Mouse (Mus musculus) midbrain, embryonic 10.5 days (tissue): ENCODE measurements at regions not wholly inside any gene's neighbourhood (a gene's known extent, or its start where the extent isn't known, plus 50 kb on each side); places are given as distances from the start of the nearest gene placed in this dataset.

ENCODE experiments used
- DNase-seq: peaks from one replicate; pipeline ENCODE4 v3.0.0-alpha.2; 2017; ENCODE audit warnings: low spot score
- H3K27ac ChIP-seq: fragments of 300-500 bp; sonication (generic); replicated peaks from 2 replicates; pipeline ENCODE4 v1.5.1; 2016; ENCODE audit warnings: mild to moderate bottlenecking
- H3K27me3 ChIP-seq: fragments of 300-500 bp; sonication (generic); 2 replicates; pipeline ENCODE4 v1.6.1; 2016; ENCODE audit warnings: low read depth, mild to moderate bottlenecking; ENCODE audit not compliant: poor library complexity, severe bottlenecking
- H3K36me3 ChIP-seq: fragments of 300-500 bp; sonication (generic); 2 replicates; pipeline ENCODE4 v1.6.1; 2016; ENCODE audit warnings: mild to moderate bottlenecking, moderate library complexity
- H3K4me1 ChIP-seq: fragments of 300-500 bp; sonication (generic); 2 replicates; pipeline ENCODE4 v1.6.1; 2016
- H3K4me3 ChIP-seq: fragments of 300-500 bp; sonication (generic); 2 replicates; pipeline ENCODE4 v1.5.1; 2016; ENCODE audit warnings: mild to moderate bottlenecking, moderate library complexity
- H3K9me3 ChIP-seq: fragments of 300-500 bp; sonication (generic); replicated peaks from 2 replicates; pipeline ENCODE4 v1.6.1; 2016; ENCODE audit warnings: mild to moderate bottlenecking
- WGBS: fragments of 180-500 bp; shearing (Covaris S2); methylation state at CpG from one replicate; pipeline ENCODE4 v1.1.7; 2016; 5-methylcytosine and 5-hydroxymethylcytosine counted together

GRCm38 (mm10) chr19:23066726-23067125, 74.3 kb upstream of the Klf9 start:
- 92% methylated on average over 2 of the region's 2 CpGs for WGBS
- H3K4me3 ChIP-seq = no peak overlapping the region
- no peaks in the 10 kb centered on the region for H3K36me3 ChIP-seq
- no peaks in the 10 kb centered on the region for H3K27me3 ChIP-seq
- no peak for DNase-seq
- no peak overlapping the region for H3K27ac ChIP-seq
- no peaks in the 10 kb centered on the region for H3K4me1 ChIP-seq
- H3K9me3 ChIP-seq = no peaks in the 10 kb centered on the region

DNA sequence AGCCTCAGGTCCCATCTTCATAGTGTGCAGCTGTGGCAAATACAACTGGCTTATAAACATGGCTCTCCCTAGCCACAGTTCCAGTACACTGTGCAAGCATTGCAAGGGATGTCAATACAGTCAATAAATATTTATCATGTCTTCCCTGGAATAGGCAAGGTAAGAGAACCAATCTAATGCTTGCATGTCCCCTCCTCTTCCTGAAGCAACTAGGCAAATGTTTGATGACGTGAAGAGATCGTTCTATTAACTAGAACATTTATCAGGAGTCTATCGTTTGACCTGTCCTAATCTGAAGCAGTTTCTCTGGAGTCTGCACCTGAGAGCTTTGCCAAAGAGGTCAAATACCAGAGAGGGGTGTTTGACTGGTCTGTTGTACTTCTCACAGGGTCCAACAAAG, 72.4 kb upstream of the Klf9 start:
- Histone ChIP-seq H3K36me3 (no peaks in the 10 kb centered on the region), H3K27ac (no peak overlapping the region), H3K27me3 (no peaks in the 10 kb centered on the region), H3K4me1 (no peaks in the 10 kb centered on the region), H3K4me3 (no peak overlapping the region), H3K9me3 (no peaks in the 10 kb centered on the region)
- no peak for DNase-seq
- WGBS = 93% methylated on average over 3 of the region's 3 CpGs

- Histone ChIP-seq H3K27ac (no peak overlapping the region), H3K9me3 (no peaks in the 10 kb centered on the region), H3K4me1 (no peaks in the 10 kb centered on the region), H3K4me3 (no peak overlapping the region), H3K27me3 (no peaks in the 10 kb centered on the region), H3K36me3 (no peaks in the 10 kb centered on the region)
- DNase-seq = no peak
- 92% methylated on average over 1 of the region's 1 CpGs for WGBS
Measured at GRCm38 (mm10) chr19:23069656-23070055, 71.4 kb upstream of the Klf9 start.

GRCm38 (mm10) chr19:23071000-23071399, 70.0 kb upstream of the Klf9 start:
- no peak overlapping the region for H3K27ac ChIP-seq
- no peak for DNase-seq
- H3K36me3 ChIP-seq = no peaks in the 10 kb centered on the region
- 78% methylated on average over 1 of the region's 1 CpGs for WGBS
- no peaks in the 10 kb centered on the region for H3K27me3 ChIP-seq
- no peaks in the 10 kb centered on the region; the same call in 1 of the 2 replicates for H3K4me1 ChIP-seq
- H3K9me3 ChIP-seq = no peaks in the 10 kb centered on the region
- no peak overlapping the region for H3K4me3 ChIP-seq

- Histone ChIP-seq H3K4me3 (no peak overlapping the region), H3K27ac (no peak overlapping the region), H3K27me3 (no peaks in the 10 kb centered on the region), H3K4me1 (no peaks in the 10 kb centered on the region; the same call in 1 of the 2 replicates), H3K36me3 (no peaks in the 10 kb centered on the region), H3K9me3 (no peaks in the 10 kb centered on the region)
- DNase-seq = no peak
- 82% methylated on average over 14 of the region's 14 CpGs for WGBS
Measured at GRCm38 (mm10) chr19:23074602-23075570, 66.1 kb upstream of the Klf9 start.

- no peaks in the 10 kb centered on the region; the same call in 1 of the 2 replicates for H3K4me1 ChIP-seq
- WGBS = 40% methylated on average over 5 of the region's 5 CpGs
Measured at GRCm38 (mm10) chr19:23075790-23076189, 65.2 kb upstream of the Klf9 start.

GRCm38 (mm10) chr19:23085173-23085660, 55.8 kb upstream of the Klf9 start:
- Histone ChIP-seq H3K4me1 (no peaks in the 10 kb centered on the region), H3K4me3 (no peak overlapping the region), H3K27me3 (no peaks in the 10 kb centered on the region), H3K27ac (no peak overlapping the region), H3K9me3 (no peaks in the 10 kb centered on the region), H3K36me3 (no peaks in the 10 kb centered on the region)
- DNase-seq = no peak
- WGBS = 83% methylated on average over 7 of the region's 7 CpGs

More at GRCm38 (mm10) chr19:23075790-23076189, 65.2 kb upstream of the Klf9 start:
- H3K27ac ChIP-seq = no peak overlapping the region
- H3K36me3 ChIP-seq = no peaks in the 10 kb centered on the region
- no peak overlapping the region for H3K4me3 ChIP-seq
- no peak for DNase-seq
- H3K9me3 ChIP-seq = no peaks in the 10 kb centered on the region
- H3K27me3 ChIP-seq = no peaks in the 10 kb centered on the region

DNA sequence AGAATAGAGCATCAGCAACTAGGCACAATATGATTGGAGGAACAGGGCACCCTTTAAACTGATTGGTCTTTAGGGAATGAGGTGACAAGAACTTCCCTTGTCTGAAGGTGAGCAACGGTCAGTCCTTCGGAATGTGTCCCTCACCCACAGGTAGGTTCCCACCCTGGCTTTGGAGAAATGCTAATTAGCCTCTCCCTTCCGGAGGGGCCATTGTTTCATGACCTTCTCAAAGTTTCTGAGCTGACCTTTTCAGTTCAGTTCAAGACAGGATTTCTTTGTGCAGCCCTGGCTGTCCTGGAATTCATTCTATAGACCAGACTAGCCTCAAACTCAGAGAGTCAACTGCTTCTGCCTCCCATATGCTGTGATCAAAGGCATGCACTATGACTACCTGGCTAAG, 53.5 kb upstream of the Klf9 start:
- H3K36me3 ChIP-seq = no peaks in the 10 kb centered on the region
- WGBS = 88% methylated on average over 3 of the region's 3 CpGs
- no peaks in the 10 kb centered on the region for H3K9me3 ChIP-seq
- H3K4me3 ChIP-seq = no peak overlapping the region
- DNase-seq = no peak
- H3K27me3 ChIP-seq = no peaks in the 10 kb centered on the region
- no peak overlapping the region for H3K27ac ChIP-seq
- no peaks in the 10 kb centered on the region for H3K4me1 ChIP-seq

DNA sequence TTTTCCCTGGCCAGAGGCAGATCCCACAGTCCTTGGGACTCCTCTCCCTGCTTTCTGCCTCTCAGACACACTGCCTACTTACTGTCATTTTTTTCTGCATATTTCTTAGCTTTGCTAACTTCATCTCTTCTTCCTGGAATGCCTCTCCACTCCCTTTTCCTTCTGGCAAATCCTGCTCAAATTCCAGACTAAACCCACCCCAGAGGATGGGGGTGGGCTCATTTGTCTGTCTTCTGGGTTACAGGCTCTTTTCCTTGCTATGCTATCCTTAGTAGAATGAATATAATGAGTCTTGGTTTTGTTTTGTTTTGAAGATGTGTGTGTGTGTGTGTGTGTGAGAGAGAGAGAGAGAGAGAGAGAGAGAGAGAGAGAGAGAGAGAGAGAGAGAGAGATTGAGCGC, 51.9 kb upstream of the Klf9 start:
- Histone ChIP-seq H3K4me1 (no peaks in the 10 kb centered on the region), H3K9me3 (no peaks in the 10 kb centered on the region), H3K27me3 (no peaks in the 10 kb centered on the region), H3K4me3 (no peak overlapping the region), H3K36me3 (no peaks in the 10 kb centered on the region), H3K27ac (no peak overlapping the region)
- 93% methylated on average over 1 of the region's 1 CpGs for WGBS
- no peak for DNase-seq

DNA sequence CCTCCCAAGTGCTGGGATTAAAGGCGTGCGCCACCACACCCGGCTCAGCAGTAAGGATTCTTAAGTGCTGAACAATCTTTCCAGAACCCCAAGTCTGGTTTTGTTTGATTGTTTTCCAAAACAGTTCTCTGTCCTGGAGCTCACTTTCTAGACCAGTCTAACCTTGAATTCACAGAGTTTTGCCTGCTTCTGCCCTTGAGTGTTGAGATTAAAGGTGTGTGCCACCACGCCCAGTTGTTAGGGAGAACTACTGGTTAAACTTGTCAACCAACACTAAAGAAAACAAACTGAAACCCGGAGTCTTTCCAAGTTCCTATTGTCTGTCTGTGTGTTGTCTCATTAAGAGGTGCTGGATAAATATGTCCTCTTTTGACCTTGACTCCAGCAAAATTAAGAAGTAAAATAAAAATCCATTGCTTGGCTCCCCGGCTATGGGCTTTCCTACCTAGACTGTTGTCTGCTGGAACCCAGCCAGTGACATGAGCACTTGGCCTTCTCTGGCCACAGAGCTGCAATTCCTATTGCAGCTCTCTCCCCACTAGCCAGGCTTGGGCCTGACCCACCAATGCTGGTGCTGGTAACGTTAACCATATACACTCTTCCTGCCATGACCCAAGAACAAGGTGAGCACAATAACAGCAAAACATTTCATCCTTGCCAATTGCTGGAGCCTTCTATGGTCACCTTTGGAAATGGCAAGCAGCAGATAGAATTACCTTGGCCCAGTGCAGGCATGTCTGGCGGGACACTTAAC, 51.1 kb upstream of the Klf9 start:
- Histone ChIP-seq H3K27ac (no peak overlapping the region), H3K4me1 (no peaks in the 10 kb centered on the region), H3K9me3 (no peaks in the 10 kb centered on the region), H3K27me3 (no peaks in the 10 kb centered on the region), H3K4me3 (no peak overlapping the region), H3K36me3 (no peaks in the 10 kb centered on the region)
- no peak for DNase-seq
- WGBS = 91% methylated on average over 8 of the region's 8 CpGs
